Mouse (Mus musculus) testis, adult 2 months (tissue): ENCODE measurements around the gene Rtbdn. TPM values are rescaled to one million over a fixed set of nuclear protein-coding genes. Genes with fewer than 3 reads are reported as not detected.

ENCODE experiments used
- H3K27ac ChIP-seq: fragments of 200-500 bp; 2 replicates; pipeline ENCODE4 v1.5.1; 2012; ENCODE audit warnings: low read depth, low read length; ENCODE audit not compliant: control insufficient read depth, insufficient read depth
- H3K27me3 ChIP-seq: fragments of 200-500 bp; 2 replicates; pipeline ENCODE4 v1.6.1; 2012; ENCODE audit warnings: mild to moderate bottlenecking, low read length, moderate library complexity; ENCODE audit not compliant: control insufficient read depth, insufficient read depth
- H3K36me3 ChIP-seq: fragments of 200-500 bp; 2 replicates; pipeline ENCODE4 v1.6.1; 2012; ENCODE audit warnings: mild to moderate bottlenecking, low read length; ENCODE audit not compliant: control insufficient read depth, insufficient read depth
- H3K4me1 ChIP-seq: fragments of 200-500 bp; 2 replicates; pipeline ENCODE4 v1.6.1; 2012; ENCODE audit warnings: low read length; ENCODE audit not compliant: control insufficient read depth, insufficient read depth
- H3K4me3 ChIP-seq: fragments of 200-500 bp; 2 replicates; pipeline ENCODE4 v1.5.1; 2012; ENCODE audit warnings: low read depth, mild to moderate bottlenecking, low read length, moderate library complexity, mixed read lengths; ENCODE audit not compliant: control insufficient read depth
- CTCF ChIP-seq: fragments of 200-500 bp; IDR thresholded peaks from 2 replicates; pipeline ENCODE4 v1.5.1; 2012; ENCODE audit warnings: low read depth, mild to moderate bottlenecking, inconsistent platforms, low read length, moderate library complexity; ENCODE audit not compliant: control insufficient read depth, insufficient read depth, insufficient replicate concordance
- POLR2A ChIP-seq: fragments of 200-500 bp; IDR thresholded peaks from 2 replicates; pipeline ENCODE4 v1.6.1; 2012; ENCODE audit warnings: low read depth, mild to moderate bottlenecking, inconsistent platforms, low read length, moderate library complexity; ENCODE audit not compliant: control insufficient read depth
- polyA plus RNA-seq: library from polyadenylated mRNA; depleted of rRNA; stranded (reverse); fragments of >200 nt; gene quantifications from 2 replicates; pipeline ENCODE4 v1.2.3, GENCODE M21; 2012

Gene Rtbdn
- polyA plus RNA-seq, 1 experiment = 0.32 TPM

- H3K36me3 ChIP-seq = no peaks in the 10 kb centered on the region
- H3K27me3 ChIP-seq = no peaks in the 10 kb centered on the region; the same call in 1 of the 2 replicates
- TF ChIP-seq CTCF (no peak), POLR2A (no peak; the same call in 1 of the 2 replicates)
- peak overlapping the region; percentile 80 for H3K4me3 ChIP-seq
- peak overlapping the region; percentile 82 for H3K27ac ChIP-seq
- peaks cover 57% of the 10 kb centered on the region for H3K4me1 ChIP-seq
These were observed 30.1 kb downstream of the Rtbdn start for GRCm38 (mm10) chr8:84976763-84977434.

- Histone ChIP-seq H3K27ac (peak overlapping the region; percentile 82), H3K27me3 (no peaks in the 10 kb centered on the region; the same call in 1 of the 2 replicates)
These were observed 30.9 kb downstream of the Rtbdn start for GRCm38 (mm10) chr8:84977435-84978247.

GRCm38 (mm10) chr8:84978248-84978940 lies 31.6 kb downstream of the Rtbdn start, which contains the start of gene Junb:
Junb (minus strand) TSS chr8:84978718.
- Histone ChIP-seq H3K27me3 (no peaks in the 10 kb centered on the region; the same call in 1 of the 2 replicates), H3K27ac (peak within 1 kb of the TSS; percentile 82), H3K4me3 (peak within 1 kb of the TSS; percentile 85), H3K4me1 (peaks cover 59% of the 10 kb centered on the region), H3K36me3 (no peaks in the 10 kb centered on the region)
- peak; percentile 96 for TF ChIP-seq POLR2A
- TF ChIP-seq CTCF = no peak

More at GRCm38 (mm10) chr8:84977435-84978247, 30.9 kb downstream of the Rtbdn start:
- peak overlapping the region; percentile 80 for H3K4me3 ChIP-seq
- TF ChIP-seq POLR2A (0 out of 2 replicates have a peak, but pooled peaks have one; percentile 44), CTCF (no peak)
- no peaks in the 10 kb centered on the region for H3K36me3 ChIP-seq
- H3K4me1 ChIP-seq = peaks cover 59% of the 10 kb centered on the region

- Histone ChIP-seq H3K4me1 (peaks cover 61% of the 10 kb centered on the region), H3K27me3 (no peaks in the 10 kb centered on the region; the same call in 1 of the 2 replicates)
These were observed 33.0 kb downstream of the Rtbdn start for GRCm38 (mm10) chr8:84979599-84980421.

GRCm38 (mm10) chr8:84980622-84981358 lies 34.0 kb downstream of the Rtbdn start:
- peak overlapping the region; percentile 85 for H3K4me3 ChIP-seq
- H3K4me1 ChIP-seq = peaks cover 61% of the 10 kb centered on the region
- no peaks in the 10 kb centered on the region; the same call in 1 of the 2 replicates for H3K27me3 ChIP-seq
- H3K36me3 ChIP-seq = no peaks in the 10 kb centered on the region
- TF ChIP-seq POLR2A (no peak), CTCF (no peak)
- H3K27ac ChIP-seq = no peak overlapping the region

More at GRCm38 (mm10) chr8:84979599-84980421, 33.0 kb downstream of the Rtbdn start:
- H3K4me3 ChIP-seq = peak overlapping the region; percentile 85
- peak overlapping the region; percentile 80 for H3K27ac ChIP-seq
- no peaks in the 10 kb centered on the region for H3K36me3 ChIP-seq
- TF ChIP-seq POLR2A (no peak), CTCF (no peak)
